ENCODE assay signal across 21 mouse cellular contexts in the genomic region with DNA sequence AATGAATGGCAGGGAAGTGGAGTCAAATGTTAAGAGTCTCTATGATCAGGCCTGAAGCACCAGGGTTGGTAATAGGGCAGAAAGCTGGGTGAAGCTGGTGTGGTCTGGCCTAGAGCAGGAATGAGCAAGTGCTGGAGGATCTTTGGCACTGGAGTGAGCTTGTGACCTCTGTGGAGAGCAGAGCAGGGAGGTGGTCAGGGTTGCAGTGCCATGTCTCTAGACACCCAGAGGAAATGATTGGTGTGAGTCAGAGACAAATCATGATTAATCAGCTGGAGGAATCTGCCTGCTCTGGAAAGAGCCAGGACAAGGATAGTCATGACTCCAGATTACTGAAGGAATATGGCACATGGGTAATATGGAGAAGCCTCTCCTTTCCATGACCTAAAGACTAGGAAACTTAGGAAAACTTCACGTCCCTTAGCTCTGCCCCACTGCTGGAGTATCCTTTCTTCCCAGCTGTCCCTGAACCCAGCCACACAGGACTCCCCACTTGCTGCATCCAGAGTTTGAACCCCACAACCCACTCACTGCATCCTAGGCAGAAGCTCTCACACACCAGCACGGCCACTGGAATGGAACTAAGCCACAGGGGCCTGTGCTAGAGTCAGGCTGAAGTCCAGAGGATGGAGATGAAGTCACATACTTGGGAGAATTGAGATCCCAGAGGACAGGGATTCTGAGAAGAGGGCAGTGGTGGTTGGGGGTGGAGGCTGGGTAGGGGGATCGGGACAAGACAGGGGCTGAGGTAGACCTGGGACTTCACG. TPM values are rescaled to one million over a fixed set of nuclear protein-coding genes. Genes with fewer than 3 reads are reported as not detected.
A peak's percentile ranks its signal among the peaks of the same experiment; 100 is the strongest.
DNase-seq lines count a peak whose midpoint lies in the region; ATAC-seq and TF ChIP-seq lines count a peak whose summit lies in the region.
"Had no signal": no experiment of that assay in that cellular context is flagged by ENCODE, and none has a peak within 500 bp of the region (broad histone marks: within the 10 kb centered on the region; RNA-seq: fewer than 3 reads in every experiment).

No protein-coding gene starts in this region.

- H3K9ac ChIP-seq in midbrain, embryonic 11.5 days (ENCODE audit: low read length), result no peak overlapping the region
- H3K9ac ChIP-seq in forebrain, embryonic 15.5 days (replicated peaks), result no peak overlapping the region
- H3K9ac ChIP-seq: hindbrain, embryonic 14.5 days; limb, embryonic 12.5 days; liver, embryonic 13.5 days; lung, embryonic 15.5 days; midbrain, embryonic 15.5 days; stomach, embryonic 15.5 days had no signal

- no peak overlapping the region for H3ac ChIP-seq in C2C12 (ENCODE audit: control insufficient read depth, insufficient read length, low read depth)

- TF ChIP-seq CTCF in C2C12 (IDR thresholded peaks at IDR 0.05; ENCODE audit: control insufficient read depth, insufficient read depth, insufficient read length), result no peak

- peak; percentile 19; the same call in 1 of the 2 replicates for ATAC-seq in monocyte, adult 5-6 weeks (replicated peaks; ENCODE audit: insufficient number of reproducible peaks, low FRiP score, low TSS enrichment, poor library complexity, severe bottlenecking)
- no peak for ATAC-seq in midbrain, embryonic 11.5 days (ENCODE audit: low FRiP score)
- ATAC-seq in forebrain, embryonic 15.5 days (replicated peaks), result no peak
- ATAC-seq: midbrain, embryonic 15.5 days had no signal

- H3K4me2 ChIP-seq in midbrain, embryonic 11.5 days, result no peak overlapping the region
- H3K4me2 ChIP-seq in forebrain, embryonic 15.5 days (replicated peaks), result no peak overlapping the region
- H3K4me2 ChIP-seq: hindbrain, embryonic 14.5 days; limb, embryonic 12.5 days; liver, embryonic 13.5 days; lung, embryonic 15.5 days; midbrain, embryonic 15.5 days; stomach, embryonic 15.5 days had no signal

- H3K36me3 ChIP-seq in C2C12 (ENCODE audit: control insufficient read depth, insufficient read depth), result no peaks in the 10 kb centered on the region
- no peaks in the 10 kb centered on the region for H3K36me3 ChIP-seq in midbrain, embryonic 11.5 days (ENCODE audit: control insufficient read depth, insufficient read depth, low read length)
- H3K36me3 ChIP-seq in forebrain, embryonic 10.5 days (replicated peaks), result no peaks in the 10 kb centered on the region
- H3K36me3 ChIP-seq in forebrain, embryonic 15.5 days, result no peaks in the 10 kb centered on the region
- H3K36me3 ChIP-seq: heart, embryonic 10.5 days; limb, embryonic 12.5 days; liver, embryonic 13.5 days; lung, embryonic 15.5 days; midbrain, embryonic 15.5 days; stomach, embryonic 15.5 days had no signal

- no peak overlapping the region for H3K27ac ChIP-seq in midbrain, embryonic 11.5 days (ENCODE audit: low read depth, low read length)
- no peak overlapping the region for H3K27ac ChIP-seq in forebrain, embryonic 10.5 days
- H3K27ac ChIP-seq in forebrain, embryonic 15.5 days (replicated peaks), result no peak overlapping the region
- H3K27ac ChIP-seq: heart, embryonic 10.5 days; hindbrain, embryonic 14.5 days; left cerebral cortex, adult 2 months; limb, embryonic 12.5 days; liver, embryonic 13.5 days; lung, embryonic 15.5 days; midbrain, embryonic 15.5 days; stomach, embryonic 15.5 days had no signal

- H3K79me3 ChIP-seq in C2C12 (ENCODE audit: low read depth), result no peaks in the 10 kb centered on the region

- H3K4me1 ChIP-seq in midbrain, embryonic 11.5 days (ENCODE audit: control insufficient read depth, insufficient read depth, low read length), result no peaks in the 10 kb centered on the region
- no peaks in the 10 kb centered on the region for H3K4me1 ChIP-seq in forebrain, embryonic 10.5 days
- no peaks in the 10 kb centered on the region for H3K4me1 ChIP-seq in forebrain, embryonic 15.5 days
- H3K4me1 ChIP-seq: heart, embryonic 10.5 days; limb, embryonic 12.5 days; liver, embryonic 13.5 days; lung, embryonic 15.5 days; midbrain, embryonic 15.5 days; stomach, embryonic 15.5 days had no signal

- no peaks in the 10 kb centered on the region for H3K79me2 ChIP-seq in C2C12 (ENCODE audit: control insufficient read depth, insufficient read depth)

- H3K9me3 ChIP-seq in midbrain, embryonic 11.5 days (ENCODE audit: control insufficient read depth, low read length), result no peaks in the 10 kb centered on the region
- no peaks in the 10 kb centered on the region for H3K9me3 ChIP-seq in forebrain, embryonic 10.5 days
- no peaks in the 10 kb centered on the region for H3K9me3 ChIP-seq in forebrain, embryonic 15.5 days
- H3K9me3 ChIP-seq: heart, embryonic 10.5 days; limb, embryonic 12.5 days; liver, embryonic 13.5 days; lung, embryonic 15.5 days; midbrain, embryonic 15.5 days; stomach, embryonic 15.5 days had no signal

- H3K4me3 ChIP-seq in C2C12 (ENCODE audit: insufficient read depth, poor library complexity, severe bottlenecking), result no peak overlapping the region
- H3K4me3 ChIP-seq in midbrain, embryonic 11.5 days (ENCODE audit: low read depth, low read length), result no peak overlapping the region
- H3K4me3 ChIP-seq in forebrain, embryonic 10.5 days, result no peak overlapping the region
- H3K4me3 ChIP-seq in forebrain, embryonic 15.5 days, result no peak overlapping the region
- H3K4me3 ChIP-seq: heart, embryonic 10.5 days; left cerebral cortex, adult 2 months; limb, embryonic 12.5 days; liver, embryonic 13.5 days; lung, embryonic 15.5 days; midbrain, embryonic 15.5 days; stomach, embryonic 15.5 days had no signal

- no peaks in the 10 kb centered on the region for H3K27me3 ChIP-seq in C2C12 (ENCODE audit: control insufficient read depth, insufficient read depth, insufficient read length)
- H3K27me3 ChIP-seq in midbrain, embryonic 11.5 days (ENCODE audit: control insufficient read depth, insufficient read depth, low read length), result no peaks in the 10 kb centered on the region
- H3K27me3 ChIP-seq in forebrain, embryonic 10.5 days (ENCODE audit: poor library complexity, severe bottlenecking), result no peaks in the 10 kb centered on the region
- H3K27me3 ChIP-seq in forebrain, embryonic 15.5 days, result no peaks in the 10 kb centered on the region
- H3K27me3 ChIP-seq: limb, embryonic 12.5 days; liver, embryonic 13.5 days; lung, embryonic 15.5 days; midbrain, embryonic 15.5 days; stomach, embryonic 15.5 days had no signal

- DNase-seq in 3T3-L1 (ENCODE audit: low read depth, low spot score), result peak; percentile 93
- peak; percentile 61 for DNase-seq in adrenal gland, postnatal 10 days
- DNase-seq in midbrain, embryonic 11.5 days (ENCODE audit: low spot score, missing footprints), result no peak
- no peak for DNase-seq in forebrain, embryonic 10.5 days (ENCODE audit: extremely low spot score, low spot score)
- DNase-seq: cerebellum, postnatal 10 days; gastrocnemius, postnatal 10 days; kidney, adult 11 months; kidney, postnatal 14 days; liver, embryonic 13.5 days had no signal

- 79% methylated on average over 4 of the region's 4 CpGs for WGBS in midbrain, embryonic 11.5 days
- WGBS in forebrain, embryonic 10.5 days, result 91% methylated on average over 4 of the region's 4 CpGs
- WGBS in forebrain, embryonic 15.5 days, result 91% methylated on average over 4 of the region's 4 CpGs

TF ChIP-seq in C2C12, 6 proteins besides CTCF, POLR2A, EP300 and RAD21:
- peak; percentile 45 for TF ChIP-seq MAX (IDR thresholded peaks at IDR 0.05)
- peak; percentile 34 for TF ChIP-seq CEBPB (IDR thresholded peaks at IDR 0.05; ENCODE audit: low read depth)
- peak; percentile 53 for TF ChIP-seq FOSL1 (IDR thresholded peaks at IDR 0.05; ENCODE audit: insufficient read depth, low read length, poor library complexity, severe bottlenecking)
- TF ChIP-seq MYOG (IDR thresholded peaks at IDR 0.05; ENCODE audit: control insufficient read depth, extremely low read depth, insufficient read length), result no peak
- TF ChIP-seq MYOD1 (IDR thresholded peaks at IDR 0.05; ENCODE audit: control insufficient read depth, insufficient read length, low read depth), result peak; percentile 12
- peak; percentile 41 for TF ChIP-seq USF1 (IDR thresholded peaks at IDR 0.05; ENCODE audit: low read depth)
TF ChIP-seq in C2C12: peak in this region for 5.

RNA-seq across cellular contexts. Expression of a gene that starts 13.0 kb away (rescaled TPM):
- 23.1 TPM for polyA plus RNA-seq in C2C12 (2012; fragmentation: generic; extraction: Trizol)
- total RNA-seq in adrenal gland, postnatal 10 days (2021), result 10 to 100 TPM; 32.2 to 42.3 TPM
- 23.0 to 32.6 TPM (median 30.4 TPM) in 3 replicates for total RNA-seq in monocyte, adult 5-6 weeks (2017)
- polyA plus RNA-seq in midbrain, embryonic 11.5 days (2014; fragmentation: Nextera tagmentation; extraction: Ambion mirVana), result 18.7 and 19.4 TPM in 2 replicates
- 21.8 and 24.7 TPM in 2 replicates for polyA plus RNA-seq in forebrain, embryonic 10.5 days (2016; fragmentation: Nextera tagmentation; extraction: Ambion mirVana)
- polyA plus RNA-seq in forebrain, embryonic 15.5 days (2015; fragmentation: Nextera tagmentation; extraction: Ambion mirVana), result 5.0 and 6.7 TPM in 2 replicates

RNA-seq across cellular contexts. Expression of a gene that starts 46.0 kb away (rescaled TPM):
- 0.11 TPM for polyA plus RNA-seq in C2C12 (2012; fragmentation: generic; extraction: Trizol)
- under 1 TPM in 1 of 2 experiments, not detected in 1; 0.39 TPM for total RNA-seq in adrenal gland, postnatal 10 days (2021)
- not detected in 3 replicates for total RNA-seq in monocyte, adult 5-6 weeks (2017)
- 0.29 TPM in 1 of 2 replicates, not detected in the other for polyA plus RNA-seq in midbrain, embryonic 11.5 days (2014; fragmentation: Nextera tagmentation; extraction: Ambion mirVana)
- polyA plus RNA-seq in forebrain, embryonic 10.5 days (2016; fragmentation: Nextera tagmentation; extraction: Ambion mirVana), result not detected in 2 replicates
- 0.17 and 0.37 TPM in 2 replicates for polyA plus RNA-seq in forebrain, embryonic 15.5 days (2015; fragmentation: Nextera tagmentation; extraction: Ambion mirVana)
- total RNA-seq: megakaryocyte, adult 5-6 weeks had no signal
- polyA plus RNA-seq: heart, embryonic 10.5 days; liver, embryonic 13.5 days; midbrain, embryonic 15.5 days; spleen, adult 2 months; stomach, embryonic 15.5 days had no signal

RNA-seq across cellular contexts. Expression of a gene that starts 50.7 kb away (rescaled TPM):
- polyA plus RNA-seq in C2C12 (2012; fragmentation: generic; extraction: Trizol), result 10.0 TPM
- 10 to 100 TPM; 27.4 to 27.7 TPM for total RNA-seq in adrenal gland, postnatal 10 days (2021)
- total RNA-seq in monocyte, adult 5-6 weeks (2017), result 90.4 to 122 TPM (median 115 TPM) in 3 replicates
- 8.2 and 10.0 TPM in 2 replicates for polyA plus RNA-seq in midbrain, embryonic 11.5 days (2014; fragmentation: Nextera tagmentation; extraction: Ambion mirVana)
- polyA plus RNA-seq in forebrain, embryonic 10.5 days (2016; fragmentation: Nextera tagmentation; extraction: Ambion mirVana), result 7.0 and 7.7 TPM in 2 replicates
- polyA plus RNA-seq in forebrain, embryonic 15.5 days (2015; fragmentation: Nextera tagmentation; extraction: Ambion mirVana), result 6.3 and 6.6 TPM in 2 replicates

RNA-seq across cellular contexts. Expression of a gene that starts 51.1 kb away (rescaled TPM):
- polyA plus RNA-seq in C2C12 (2012; fragmentation: generic; extraction: Trizol), result 323 TPM
- 100 to 1,000 TPM; 157 to 176 TPM for total RNA-seq in adrenal gland, postnatal 10 days (2021)
- total RNA-seq in monocyte, adult 5-6 weeks (2017), result 73.1 to 121 TPM (median 104 TPM) in 3 replicates
- 35.7 and 36.1 TPM in 2 replicates for polyA plus RNA-seq in midbrain, embryonic 11.5 days (2014; fragmentation: Nextera tagmentation; extraction: Ambion mirVana)
- polyA plus RNA-seq in forebrain, embryonic 10.5 days (2016; fragmentation: Nextera tagmentation; extraction: Ambion mirVana), result 29.4 and 30.0 TPM in 2 replicates
- 36.5 and 38.0 TPM in 2 replicates for polyA plus RNA-seq in forebrain, embryonic 15.5 days (2015; fragmentation: Nextera tagmentation; extraction: Ambion mirVana)

Comparison
In these comparisons a context has a peak if more than half of its experiments do, and no peak if none do; other contexts are left out.
1. DNase-seq: peak in 3T3-L1 (single experiment) and adrenal gland, postnatal 10 days (single experiment); none in midbrain, embryonic 11.5 days (single experiment) and forebrain, embryonic 10.5 days (single experiment).